Mouse (Mus musculus): ENCODE results near the gene Mapkapk3. TPM values are rescaled to one million over a fixed set of nuclear protein-coding genes. Genes with fewer than 3 reads are reported as not detected.
A peak's percentile ranks its signal among the peaks of the same experiment; 100 is the strongest.

Gene Mapkapk3
- total RNA-seq, 1 experiment from 2014 or later = 62.0 TPM

GRCm38 (mm10) chr9:107278527-107279377, 10.9 kb downstream of the Mapkapk3 start:
- ATAC-seq (replicated peaks in 1 of 2; ENCODE audit: insufficient read depth in 1 of 2, low FRiP score in 2 of 2, low TSS enrichment in 1 of 2, low read depth in 1 of 2, poor library complexity in 2 of 2, severe bottlenecking in 2 of 2) = peak in 1 of 2 experiments; percentile 9; a peak in 1 of 4 replicates

- no peak for ATAC-seq (replicated peaks in 1 of 2; ENCODE audit: insufficient read depth in 1 of 2, low FRiP score in 2 of 2, low TSS enrichment in 1 of 2, low read depth in 1 of 2, poor library complexity in 2 of 2, severe bottlenecking in 2 of 2)
Observed at GRCm38 (mm10) chr9:107278126-107278525, 11.6 kb downstream of the Mapkapk3 start.

- no peak for ATAC-seq (replicated peaks in 1 of 2; ENCODE audit: insufficient read depth in 1 of 2, low FRiP score in 2 of 2, low TSS enrichment in 1 of 2, low read depth in 1 of 2, poor library complexity in 2 of 2, severe bottlenecking in 2 of 2)
Observed at GRCm38 (mm10) chr9:107277603-107278002, 12.1 kb downstream of the Mapkapk3 start.

GRCm38 (mm10) chr9:107275710-107276109, 14.0 kb downstream of the Mapkapk3 start:
- ATAC-seq (replicated peaks in 1 of 2; ENCODE audit: insufficient read depth in 1 of 2, low FRiP score in 2 of 2, low TSS enrichment in 1 of 2, low read depth in 1 of 2, poor library complexity in 2 of 2, severe bottlenecking in 2 of 2) = no peak

- no peak for ATAC-seq (replicated peaks in 1 of 2; ENCODE audit: insufficient read depth in 1 of 2, low FRiP score in 2 of 2, low TSS enrichment in 1 of 2, low read depth in 1 of 2, poor library complexity in 2 of 2, severe bottlenecking in 2 of 2)
Observed at GRCm38 (mm10) chr9:107274751-107275150, 14.9 kb downstream of the Mapkapk3 start.

- ATAC-seq (replicated peaks in 1 of 2; ENCODE audit: insufficient read depth in 1 of 2, low FRiP score in 2 of 2, low TSS enrichment in 1 of 2, low read depth in 1 of 2, poor library complexity in 2 of 2, severe bottlenecking in 2 of 2) = peak; percentile 57; a peak in 3 of 4 replicates
Observed at GRCm38 (mm10) chr9:107273184-107273583, 16.5 kb downstream of the Mapkapk3 start.

- peak in 1 of 2 experiments; percentile 31; a peak in 2 of 4 replicates for ATAC-seq (replicated peaks in 1 of 2; ENCODE audit: insufficient read depth in 1 of 2, low FRiP score in 2 of 2, low TSS enrichment in 1 of 2, low read depth in 1 of 2, poor library complexity in 2 of 2, severe bottlenecking in 2 of 2)
Observed at GRCm38 (mm10) chr9:107272284-107272683, 17.4 kb downstream of the Mapkapk3 start.

GRCm38 (mm10) chr9:107271177-107271938, 18.3 kb downstream of the Mapkapk3 start:
- ATAC-seq (replicated peaks in 1 of 2; ENCODE audit: insufficient read depth in 1 of 2, low FRiP score in 2 of 2, low TSS enrichment in 1 of 2, low read depth in 1 of 2, poor library complexity in 2 of 2, severe bottlenecking in 2 of 2) = no peak

GRCm38 (mm10) chr9:107269772-107270171, 19.9 kb downstream of the Mapkapk3 start:
- ATAC-seq (replicated peaks in 1 of 2; ENCODE audit: insufficient read depth in 1 of 2, low FRiP score in 2 of 2, low TSS enrichment in 1 of 2, low read depth in 1 of 2, poor library complexity in 2 of 2, severe bottlenecking in 2 of 2) = no peak

GRCm38 (mm10) chr9:107267721-107268402, 21.8 kb downstream of the Mapkapk3 start:
- no peak for ATAC-seq (replicated peaks in 1 of 2; ENCODE audit: insufficient read depth in 1 of 2, low FRiP score in 2 of 2, low TSS enrichment in 1 of 2, low read depth in 1 of 2, poor library complexity in 2 of 2, severe bottlenecking in 2 of 2)

GRCm38 (mm10) chr9:107267028-107267427, 22.6 kb downstream of the Mapkapk3 start:
- ATAC-seq (replicated peaks in 1 of 2; ENCODE audit: insufficient read depth in 1 of 2, low FRiP score in 2 of 2, low TSS enrichment in 1 of 2, low read depth in 1 of 2, poor library complexity in 2 of 2, severe bottlenecking in 2 of 2) = no peak; a peak in 1 of 4 replicates

- no peak for ATAC-seq (replicated peaks in 1 of 2; ENCODE audit: insufficient read depth in 1 of 2, low FRiP score in 2 of 2, low TSS enrichment in 1 of 2, low read depth in 1 of 2, poor library complexity in 2 of 2, severe bottlenecking in 2 of 2)
Observed at GRCm38 (mm10) chr9:107264731-107265130, 24.9 kb downstream of the Mapkapk3 start.

- ATAC-seq (replicated peaks in 1 of 2; ENCODE audit: insufficient read depth in 1 of 2, low FRiP score in 2 of 2, low TSS enrichment in 1 of 2, low read depth in 1 of 2, poor library complexity in 2 of 2, severe bottlenecking in 2 of 2) = peak in 1 of 2 experiments; percentile 36; a peak in 2 of 4 replicates
Observed at GRCm38 (mm10) chr9:107263912-107264311, 25.8 kb downstream of the Mapkapk3 start.

- ATAC-seq (replicated peaks in 1 of 2; ENCODE audit: insufficient read depth in 1 of 2, low FRiP score in 2 of 2, low TSS enrichment in 1 of 2, low read depth in 1 of 2, poor library complexity in 2 of 2, severe bottlenecking in 2 of 2) = no peak
Observed at GRCm38 (mm10) chr9:107262375-107262774, 27.3 kb downstream of the Mapkapk3 start.

GRCm38 (mm10) chr9:107261792-107262191, 27.9 kb downstream of the Mapkapk3 start:
- no peak for ATAC-seq (replicated peaks in 1 of 2; ENCODE audit: insufficient read depth in 1 of 2, low FRiP score in 2 of 2, low TSS enrichment in 1 of 2, low read depth in 1 of 2, poor library complexity in 2 of 2, severe bottlenecking in 2 of 2)

GRCm38 (mm10) chr9:107260836-107261235, 28.8 kb downstream of the Mapkapk3 start:
- ATAC-seq (replicated peaks in 1 of 2; ENCODE audit: insufficient read depth in 1 of 2, low FRiP score in 2 of 2, low TSS enrichment in 1 of 2, low read depth in 1 of 2, poor library complexity in 2 of 2, severe bottlenecking in 2 of 2) = peak; percentile 64 to 85

GRCm38 (mm10) chr9:107260429-107260828, 29.2 kb downstream of the Mapkapk3 start:
- ATAC-seq (replicated peaks in 1 of 2; ENCODE audit: insufficient read depth in 1 of 2, low FRiP score in 2 of 2, low TSS enrichment in 1 of 2, low read depth in 1 of 2, poor library complexity in 2 of 2, severe bottlenecking in 2 of 2) = no peak

GRCm38 (mm10) chr9:107259571-107259970, 30.1 kb downstream of the Mapkapk3 start:
- ATAC-seq (replicated peaks in 1 of 2; ENCODE audit: insufficient read depth in 1 of 2, low FRiP score in 2 of 2, low TSS enrichment in 1 of 2, low read depth in 1 of 2, poor library complexity in 2 of 2, severe bottlenecking in 2 of 2) = no peak
